Mouse (Mus musculus) right cerebral cortex, postnatal 10 days (tissue): Measurements from ENCODE around the gene Thsd4.
"Not testable (repeated sequence)": the region's sequence is repeated elsewhere in the genome, so short reads cannot be mapped to it uniquely, and the experiment has no call there.

Source experiments
- DNase-seq, 2 experiments: peaks; one replicate each; pipeline ENCODE4 v3.0.0; 2021; ENCODE audit warnings: low spot score in 2 of 2

Gene Thsd4

DNA sequence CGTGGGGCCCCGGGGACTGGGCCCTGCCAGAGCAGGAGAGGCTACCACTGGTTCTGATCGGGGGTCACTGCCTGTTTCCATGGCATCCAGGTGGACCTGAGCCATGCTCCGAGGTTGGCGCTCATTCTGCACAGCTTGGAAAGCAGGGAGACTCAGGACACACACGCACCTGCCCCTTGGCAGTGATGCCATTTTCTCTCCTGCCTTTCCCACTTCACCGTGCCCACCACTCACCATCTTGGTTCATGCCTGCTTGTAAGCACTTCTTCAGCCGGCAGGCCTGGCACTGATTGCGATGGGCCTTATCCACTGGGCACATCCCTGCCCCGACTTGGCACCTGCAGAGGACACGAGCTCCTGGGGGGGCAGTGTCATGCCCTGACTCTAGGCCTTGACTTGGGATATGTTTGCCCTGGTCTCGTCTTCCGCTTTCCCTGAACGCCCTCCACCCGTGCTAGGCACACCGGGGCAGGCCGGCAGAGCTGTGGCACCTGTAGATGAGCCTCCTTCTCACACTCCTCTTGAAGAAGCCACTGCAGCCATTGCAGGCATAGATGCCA is 573.1 kb downstream of the Thsd4 start:
- peak in 1 of 2 experiments; percentile 23 for DNase-seq

DNA sequence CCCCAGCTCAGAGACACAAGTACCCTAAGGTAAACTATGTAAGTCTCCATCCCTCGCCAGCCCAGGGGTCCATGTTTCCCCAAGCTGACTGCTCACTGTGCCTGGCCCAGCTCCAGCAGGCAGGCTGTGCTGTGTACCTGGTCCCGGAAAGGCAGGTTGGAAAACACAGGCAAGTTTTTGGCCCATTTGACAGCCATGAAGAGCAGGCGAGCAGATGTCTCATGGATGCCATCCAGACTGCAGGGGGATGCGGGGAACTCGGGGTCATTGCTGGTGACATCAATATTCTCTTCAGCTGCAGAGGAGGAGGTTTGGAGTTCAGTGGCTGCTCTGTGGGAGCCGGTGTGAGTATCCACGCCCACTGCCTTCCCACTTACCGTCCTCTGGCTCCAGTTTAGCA is 573.6 kb downstream of the Thsd4 start:
- DNase-seq = peak in 1 of 2 experiments; percentile 17

DNA sequence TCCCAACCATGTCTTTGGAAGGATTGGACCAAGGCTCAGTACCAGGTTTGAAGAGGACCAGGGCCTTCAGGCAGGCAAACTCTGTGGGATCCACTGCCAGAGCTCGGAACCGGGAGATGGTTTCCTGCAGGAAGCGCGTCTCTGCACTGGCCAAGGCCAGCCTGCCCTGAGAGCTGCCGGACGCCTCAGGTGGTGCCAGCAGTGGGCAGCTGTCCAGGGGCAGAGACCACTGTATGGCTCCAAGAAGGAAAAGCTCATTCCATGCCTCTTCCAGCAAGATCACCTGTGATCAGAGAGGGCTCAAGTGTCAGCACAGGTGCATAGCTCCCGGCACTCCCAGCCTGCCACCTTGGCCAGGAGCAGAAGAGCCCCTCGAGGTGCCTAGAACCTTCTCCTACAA is 574.6 kb downstream of the Thsd4 start:
- DNase-seq = peak in 1 of 2 experiments; percentile 19

DNA sequence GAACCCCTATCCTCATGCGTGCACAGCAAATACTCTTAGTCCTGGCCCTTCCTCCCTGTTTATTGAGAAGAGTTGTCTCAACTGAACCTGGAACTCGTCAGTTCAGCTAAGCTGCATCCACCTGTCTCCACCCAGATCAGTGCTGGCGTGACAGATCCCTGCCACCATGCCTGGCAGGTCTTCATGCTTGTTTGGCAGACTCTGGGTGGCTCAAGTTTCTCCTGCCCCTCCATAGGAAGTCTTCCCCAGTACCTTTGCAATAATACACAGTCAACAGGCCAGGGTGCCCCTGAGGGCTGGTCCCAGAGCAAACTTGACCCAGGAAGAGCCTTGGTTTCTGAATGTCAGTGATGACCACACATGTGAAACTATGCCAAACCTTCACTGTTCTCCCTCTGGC is 576.6 kb downstream of the Thsd4 start:
- DNase-seq = no peak

DNA sequence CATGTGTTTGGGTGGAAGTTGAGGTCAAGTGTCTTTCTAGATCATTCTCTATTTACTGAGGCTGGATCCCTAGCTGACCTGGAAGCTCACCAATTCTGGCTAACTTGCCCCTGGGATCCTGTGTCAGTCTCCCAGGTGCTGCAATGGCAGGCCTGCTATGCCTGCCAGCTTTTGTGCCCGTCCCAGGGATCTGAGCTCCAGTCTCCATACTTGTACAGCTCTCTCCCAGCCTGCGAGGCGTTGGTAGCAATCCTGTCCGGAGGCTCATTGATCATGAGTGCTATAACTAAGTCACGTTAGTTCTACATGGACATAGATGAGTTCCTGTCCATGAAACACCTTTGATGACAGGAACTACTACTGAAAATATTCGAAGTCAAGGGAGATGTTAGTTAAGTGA is 578.0 kb downstream of the Thsd4 start:
- no peak for DNase-seq

DNA sequence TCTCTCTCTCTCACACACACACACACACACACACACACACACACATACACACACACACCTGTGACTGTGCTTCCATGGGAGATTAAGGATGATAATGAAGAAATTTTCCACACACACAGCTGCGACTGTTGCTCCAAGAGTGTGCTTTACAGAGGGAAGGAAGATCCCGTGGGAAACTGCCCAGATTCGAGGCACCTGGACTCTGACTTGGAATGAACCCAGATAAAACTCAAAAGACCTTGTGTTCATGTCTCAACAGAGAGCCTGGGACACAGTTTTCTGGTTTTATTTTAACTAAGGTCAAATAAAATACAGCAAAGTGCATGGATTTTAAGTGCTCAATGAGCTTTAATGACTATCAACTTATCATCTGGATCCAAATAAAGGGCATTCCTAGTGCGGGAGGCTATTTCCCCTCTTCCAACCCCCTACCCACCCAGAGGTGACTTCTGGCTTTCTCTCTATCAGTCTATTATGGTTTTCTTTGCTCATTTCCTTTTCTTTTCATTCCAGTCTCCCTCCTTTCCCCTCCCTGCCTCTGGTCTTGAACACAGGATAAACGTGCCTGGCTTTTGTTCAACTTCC is 579.3 kb downstream of the Thsd4 start:
- DNase-seq = no peak

DNA sequence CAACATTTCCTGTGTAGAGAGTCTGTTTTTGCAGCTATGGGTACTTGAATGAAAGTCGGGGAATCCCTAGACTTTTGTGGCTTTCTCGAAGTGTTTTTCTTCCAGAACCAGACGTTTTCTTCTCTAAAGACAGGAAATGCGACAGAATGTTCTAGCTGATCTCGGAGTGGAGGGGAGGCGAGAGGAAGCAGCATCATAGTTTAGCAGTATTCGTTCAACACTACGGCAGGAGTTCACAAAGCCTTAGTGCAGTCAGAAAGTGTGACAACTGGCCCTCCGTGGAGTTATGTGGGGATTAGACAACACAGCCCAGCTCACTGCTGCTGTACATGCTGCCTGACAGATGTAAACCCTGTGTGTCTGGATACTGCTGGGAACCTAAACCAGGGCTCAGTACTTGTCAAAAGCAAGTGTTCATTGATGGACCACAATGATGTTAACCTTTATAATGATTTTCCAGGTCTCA is 579.9 kb downstream of the Thsd4 start:
- no peak for DNase-seq

DNA sequence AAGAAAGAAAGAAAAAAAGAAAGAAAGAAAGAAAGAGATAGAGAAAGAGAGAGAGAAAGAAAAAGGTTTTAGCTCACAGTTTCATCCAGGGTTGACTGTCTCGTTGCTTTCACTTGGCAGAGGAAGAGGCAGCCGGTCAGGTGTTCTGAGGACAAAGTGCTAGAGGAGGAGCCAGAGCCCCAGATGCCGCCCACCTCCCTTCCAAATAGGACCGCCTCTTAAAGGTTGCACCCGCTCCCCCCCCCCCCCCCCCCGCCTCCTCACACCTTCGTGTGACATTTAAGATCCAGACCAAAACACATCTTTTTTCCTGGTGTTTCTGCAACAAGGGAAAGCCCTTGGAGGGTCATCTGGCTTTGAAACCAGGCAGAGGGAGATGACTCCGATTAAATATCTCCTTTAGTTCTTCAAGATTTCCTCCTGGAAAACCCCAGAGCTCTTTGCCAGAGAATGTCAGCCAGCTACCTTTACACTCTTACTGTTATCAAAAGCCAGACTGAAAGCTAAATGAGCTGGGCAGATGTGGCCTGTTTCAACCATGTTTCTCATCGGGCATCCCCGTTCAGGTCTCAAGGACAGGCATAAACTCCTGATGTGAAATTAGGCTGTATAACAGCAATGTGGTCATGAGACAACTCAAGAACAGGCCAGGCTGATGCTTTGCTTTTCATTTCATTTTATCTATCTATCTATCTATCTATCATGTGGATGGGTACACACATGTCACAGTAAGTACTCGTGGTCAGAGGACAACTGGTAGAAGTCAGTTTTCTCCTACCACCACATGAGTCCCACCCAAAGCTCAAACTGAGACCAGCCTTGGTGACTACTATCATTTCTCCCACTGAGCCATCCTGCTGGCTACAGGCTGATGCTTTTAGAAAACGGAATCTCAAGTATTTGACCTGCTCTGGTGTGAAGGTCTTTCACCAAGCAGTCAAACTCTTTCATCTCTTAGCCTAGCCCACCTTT is 580.6 kb downstream of the Thsd4 start:
- no peak for DNase-seq

DNA sequence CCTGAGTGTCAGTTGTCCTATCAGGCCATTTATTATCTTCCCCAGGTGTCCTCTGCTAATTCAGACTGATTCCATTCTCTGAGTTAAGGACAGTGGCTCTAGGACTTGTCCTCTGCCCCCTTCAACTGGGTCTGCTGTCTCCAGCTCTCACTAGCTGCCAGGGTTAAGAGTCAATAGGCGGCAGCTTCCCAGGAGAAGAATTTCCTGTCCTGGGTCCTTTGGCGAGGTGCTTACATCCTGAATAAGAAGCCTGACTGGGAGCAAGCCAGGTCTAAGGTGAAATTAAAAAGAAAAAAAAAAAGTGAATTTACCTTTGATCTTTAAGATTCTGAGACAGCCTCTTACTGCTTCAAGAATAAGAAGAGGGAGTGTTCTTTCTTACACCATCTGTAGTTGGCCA is 582.2 kb downstream of the Thsd4 start:
- no peak for DNase-seq

DNA sequence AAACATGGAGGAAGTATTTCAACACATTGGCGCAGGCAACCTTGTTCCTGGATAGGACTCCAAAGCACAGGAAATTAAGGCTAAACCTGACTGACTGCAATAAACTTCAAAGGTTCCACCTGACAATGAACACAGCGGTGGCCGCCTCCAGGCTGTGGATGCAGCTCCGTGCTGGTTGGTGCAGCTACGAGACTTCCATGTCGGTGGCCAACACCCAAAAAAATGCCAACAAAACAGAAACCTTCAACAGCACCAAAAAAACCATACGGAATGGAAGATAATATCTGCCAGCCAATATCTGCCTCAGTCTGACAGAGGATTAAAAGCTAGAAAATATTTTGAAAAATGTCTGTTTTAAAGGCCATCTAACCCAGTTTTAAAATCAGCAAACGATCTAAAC is 583.3 kb downstream of the Thsd4 start:
- peak in 1 of 2 experiments; percentile 24 for DNase-seq

DNA sequence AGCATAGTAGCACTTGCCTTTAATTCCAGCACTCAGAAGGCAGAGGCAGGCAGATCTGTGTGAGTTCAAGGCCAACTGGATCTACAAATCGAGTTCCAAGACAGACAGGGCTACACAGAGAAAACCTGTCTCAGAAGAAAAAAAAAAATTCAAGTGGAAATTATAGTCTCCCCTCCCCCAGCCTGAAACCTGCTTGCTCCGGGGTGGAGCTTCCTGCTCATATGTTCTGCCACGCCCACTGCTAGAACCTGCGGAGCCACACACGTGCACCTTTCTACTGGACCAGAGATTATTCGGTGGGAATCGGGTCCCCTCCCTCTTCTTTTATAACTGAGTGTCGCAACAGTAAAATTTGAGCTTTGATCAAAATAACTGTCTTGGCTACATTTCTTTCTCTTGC is 586.0 kb downstream of the Thsd4 start:
- not testable (repeated sequence) for DNase-seq

DNA sequence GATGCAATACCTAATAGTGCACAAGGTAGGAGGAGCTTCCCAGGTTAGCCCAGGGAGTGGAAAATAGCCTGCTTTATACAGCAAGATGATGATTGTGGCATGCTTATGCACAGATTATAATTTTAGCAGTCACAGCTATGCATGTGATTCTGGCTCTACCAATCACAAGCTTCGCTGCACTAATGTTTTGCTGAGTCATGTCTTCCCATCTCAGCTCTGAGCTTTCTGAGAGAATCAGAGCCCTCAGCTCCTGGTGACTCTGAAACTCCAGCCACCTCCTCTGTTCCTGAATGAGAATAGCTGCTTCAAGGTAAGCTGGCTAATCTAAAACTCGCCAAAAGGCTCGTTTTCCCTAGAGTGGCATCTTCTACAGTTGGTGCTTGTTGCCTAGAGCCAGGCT is 591.6 kb downstream of the Thsd4 start:
- DNase-seq = no peak
